Mouse (Mus musculus) MEL (cell line): ENCODE results near the gene Nectin4. TPM values are rescaled to one million over a fixed set of nuclear protein-coding genes. Genes with fewer than 3 reads are reported as not detected.

Experiments
- DNase-seq: peaks from one replicate; pipeline ENCODE4 v3.0.0; 2011; ENCODE audit warnings: low read depth, low spot score
- H3K27ac ChIP-seq: 2 replicates; pipeline ENCODE4 v1.5.1; 2012; ENCODE audit warnings: low read depth, mild to moderate bottlenecking, control low read depth, low read length, moderate library complexity; ENCODE audit not compliant: control insufficient read depth
- H3K27me3 ChIP-seq, 2 experiments: fragments of 150-350 bp in 1 of 2; sonication (generic) in 1 of 2; 2 replicates each; pipeline ENCODE4 v1.6.1; 2012; ENCODE audit warnings: low read length in 2 of 2, mild to moderate bottlenecking in 2 of 2, improper control_type of control experiment in 1 of 2, moderate library complexity in 1 of 2; ENCODE audit not compliant: insufficient read depth in 2 of 2, control insufficient read depth in 1 of 2
- H3K36me3 ChIP-seq, 2 experiments: 2 replicates each; pipeline ENCODE4 v1.6.1; 2012 to 2014; ENCODE audit warnings: low read length in 2 of 2, improper control_type of control experiment in 1 of 2, inconsistent platforms in 1 of 2, mild to moderate bottlenecking in 1 of 2; ENCODE audit not compliant: insufficient read depth in 2 of 2, control insufficient read depth in 1 of 2
- H3K4me1 ChIP-seq, 2 experiments: fragments of 150-350 bp in 1 of 2; sonication (generic) in 1 of 2; 2 replicates each; pipeline ENCODE4 v1.6.1; 2012; ENCODE audit warnings: low read length in 2 of 2, improper control_type of control experiment in 1 of 2, mild to moderate bottlenecking in 1 of 2; ENCODE audit not compliant: insufficient read depth in 2 of 2, control insufficient read depth in 1 of 2
- H3K4me3 ChIP-seq, 2 experiments: fragments of 150-350 bp in 1 of 2; sonication (generic) in 1 of 2; 2 replicates each; pipeline ENCODE4 v1.5.1; 2012; ENCODE audit warnings: low read depth in 2 of 2, low read length in 2 of 2, mild to moderate bottlenecking in 2 of 2, moderate library complexity in 2 of 2, control low read depth in 1 of 2, improper control_type of control experiment in 1 of 2; ENCODE audit not compliant: control insufficient read depth in 1 of 2, insufficient read depth in 1 of 2
- H3K79me2 ChIP-seq: 2 replicates; pipeline ENCODE4 v1.6.1; 2012; ENCODE audit warnings: mild to moderate bottlenecking, low read length, moderate library complexity; ENCODE audit not compliant: control insufficient read depth, poor library complexity, insufficient read depth
- H3K9ac ChIP-seq: 2 replicates; pipeline ENCODE4 v1.6.1; 2012; ENCODE audit warnings: low read depth, mild to moderate bottlenecking, control low read depth, low read length, moderate library complexity; ENCODE audit not compliant: control insufficient read depth, poor library complexity, severe bottlenecking
- H3K9me3 ChIP-seq: fragments of 150-350 bp; sonication (generic); replicated peaks from 2 replicates; pipeline ENCODE4 v1.6.1; 2012; ENCODE audit warnings: mild to moderate bottlenecking, low read length, improper control_type of control experiment, moderate library complexity; ENCODE audit not compliant: insufficient read depth
- CHD1 ChIP-seq: IDR thresholded peaks from 2 replicates; pipeline ENCODE4 v1.6.1; 2012; ENCODE audit warnings: low read depth, mild to moderate bottlenecking, inconsistent platforms, low read length, improper control_type of control experiment
- CHD2 ChIP-seq: IDR thresholded peaks from 2 replicates; pipeline ENCODE4 v1.6.1; 2011; ENCODE audit warnings: low read length, improper control_type of control experiment
- CTCF ChIP-seq, 3 experiments: IDR thresholded peaks in 2 of 3; conservative IDR thresholded peaks in 1 of 3; 2 replicates each; pipeline ENCODE4 v1.5.1; 2011 to 2012; ENCODE audit warnings: low read length in 3 of 3, low read depth in 2 of 3, mild to moderate bottlenecking in 2 of 3, improper control_type of control experiment in 1 of 3, inconsistent platforms in 1 of 3, mixed read lengths in 1 of 3, moderate library complexity in 1 of 3; ENCODE audit not compliant: control insufficient read depth in 1 of 3, insufficient read depth in 1 of 3, poor library complexity in 1 of 3, severe bottlenecking in 1 of 3
- ELF1 ChIP-seq: IDR thresholded peaks from 2 replicates; pipeline ENCODE4 v1.6.1; 2014; ENCODE audit warnings: low read depth, mild to moderate bottlenecking, inconsistent platforms, low read length, improper control_type of control experiment, moderate library complexity
- ETS1 ChIP-seq: IDR thresholded peaks from 2 replicates; pipeline ENCODE4 v1.6.1; 2012; ENCODE audit warnings: low read depth, mild to moderate bottlenecking, inconsistent platforms, low read length, improper control_type of control experiment, moderate library complexity
- GABPA ChIP-seq: IDR thresholded peaks from 2 replicates; pipeline ENCODE4 v1.6.1; 2012; ENCODE audit warnings: low read depth, mild to moderate bottlenecking, inconsistent platforms, low read length, improper control_type of control experiment, moderate library complexity
- GATA1 ChIP-seq: IDR thresholded peaks from 2 replicates; pipeline ENCODE4 v1.6.1; 2011; ENCODE audit warnings: low read depth, low read length, improper control_type of control experiment
- JUND ChIP-seq: IDR thresholded peaks from 2 replicates; pipeline ENCODE4 v1.6.1; 2011; ENCODE audit warnings: low read depth, mild to moderate bottlenecking, improper control_type of control experiment, low read length
- MAFK ChIP-seq: IDR thresholded peaks from 2 replicates; pipeline ENCODE4 v1.6.1; 2011; ENCODE audit warnings: low read depth, mild to moderate bottlenecking, low read length, improper control_type of control experiment, borderline replicate concordance
- MAX ChIP-seq: IDR thresholded peaks from 2 replicates; pipeline ENCODE4 v1.6.1; 2011; ENCODE audit warnings: low read length, improper control_type of control experiment
- MYB ChIP-seq: IDR thresholded peaks from 2 replicates; pipeline ENCODE4 v1.6.1; 2011; ENCODE audit warnings: mild to moderate bottlenecking, low read depth, low read length, improper control_type of control experiment
- MYC ChIP-seq: IDR thresholded peaks from 2 replicates; pipeline ENCODE4 v1.6.1; 2011; ENCODE audit warnings: low read depth, mild to moderate bottlenecking, low read length, improper control_type of control experiment, moderate library complexity
- NELFE ChIP-seq: IDR thresholded peaks from 2 replicates; pipeline ENCODE4 v1.6.1; 2011; ENCODE audit warnings: low read depth, low read length, improper control_type of control experiment
- NRF1 ChIP-seq: IDR thresholded peaks from 2 replicates; pipeline ENCODE4 v1.6.1; 2014; ENCODE audit warnings: low read depth, mild to moderate bottlenecking, inconsistent platforms, low read length, improper control_type of control experiment, moderate library complexity; ENCODE audit not compliant: poor library complexity, insufficient read depth, severe bottlenecking
- POLR2AphosphoS2 ChIP-seq: IDR thresholded peaks from 2 replicates; pipeline ENCODE4 v1.6.1; 2011; ENCODE audit warnings: low read length, improper control_type of control experiment
- POLR2AphosphoS5 ChIP-seq: IDR thresholded peaks from 2 replicates; pipeline ENCODE4 v1.6.1; 2012; ENCODE audit warnings: low read depth, borderline replicate concordance, mild to moderate bottlenecking, inconsistent platforms, low read length, moderate library complexity, mixed read lengths
- RAD21 ChIP-seq: IDR thresholded peaks from 2 replicates; pipeline ENCODE4 v1.6.1; 2011; ENCODE audit warnings: mild to moderate bottlenecking, low read depth, low read length, improper control_type of control experiment
- RCOR1 ChIP-seq: IDR thresholded peaks from 2 replicates; pipeline ENCODE4 v1.6.1; 2012; ENCODE audit warnings: low read depth, mild to moderate bottlenecking, inconsistent platforms, low read length, improper control_type of control experiment
- SMC3 ChIP-seq: IDR thresholded peaks from 2 replicates; pipeline ENCODE4 v1.6.1; 2011; ENCODE audit warnings: low read depth, low read length, improper control_type of control experiment
- TBP ChIP-seq: IDR thresholded peaks from 2 replicates; pipeline ENCODE4 v1.8.0; 2011; ENCODE audit warnings: low read depth, low read length, improper control_type of control experiment
- TCF12 ChIP-seq: IDR thresholded peaks from 2 replicates; pipeline ENCODE4 v1.6.1; 2014; ENCODE audit warnings: low read depth, mild to moderate bottlenecking, inconsistent platforms, low read length, improper control_type of control experiment, moderate library complexity
- UBTF ChIP-seq: IDR thresholded peaks from 2 replicates; pipeline ENCODE4 v1.6.1; 2012; ENCODE audit warnings: low read depth, mild to moderate bottlenecking, inconsistent platforms, low read length, improper control_type of control experiment, moderate library complexity, borderline replicate concordance; ENCODE audit not compliant: insufficient read depth
- USF1 ChIP-seq: IDR thresholded peaks from 2 replicates; pipeline ENCODE4 v1.6.1; 2014; ENCODE audit warnings: low read depth, mild to moderate bottlenecking, inconsistent platforms, low read length, improper control_type of control experiment, moderate library complexity
- USF2 ChIP-seq, 2 experiments: IDR thresholded peaks; 2 replicates each; pipeline ENCODE4 v1.6.1; 2011 to 2012; ENCODE audit warnings: improper control_type of control experiment in 2 of 2, low read length in 2 of 2, borderline replicate concordance in 1 of 2, inconsistent platforms in 1 of 2, low read depth in 1 of 2, mild to moderate bottlenecking in 1 of 2; ENCODE audit not compliant: insufficient read depth in 1 of 2
- ZC3H11A ChIP-seq: IDR thresholded peaks from 2 replicates; pipeline ENCODE4 v1.6.1; 2012; ENCODE audit warnings: low read depth, mild to moderate bottlenecking, inconsistent platforms, low read length, improper control_type of control experiment
- ZMIZ1 ChIP-seq: IDR thresholded peaks from 2 replicates; pipeline ENCODE4 v1.6.1; 2012; ENCODE audit warnings: low read depth, mild to moderate bottlenecking, inconsistent platforms, low read length, improper control_type of control experiment, moderate library complexity
- polyA plus RNA-seq, 2 experiments: library from polyadenylated mRNA; stranded (reverse) in 1 of 2; unstranded in 1 of 2; fragments of >175 nt in 1 of 2; fragments of >200 nt in 1 of 2; gene quantifications; 2 replicates each; pipeline versions ENCODE4 v1.2.1 to v1.2.4; 2012; ENCODE audit warnings: low replicate concordance in 2 of 2, low read depth in 1 of 2; ENCODE audit not compliant: insufficient read length in 2 of 2, insufficient read depth in 1 of 2, missing spikeins in 1 of 2
- total RNA-seq: library from RNA; depleted of rRNA; stranded (reverse); fragments of 300-350 nt; gene quantifications from 2 replicates; pipeline ENCODE4 v1.2.3, GENCODE M21; 2012

Nectin4 gene
- total and polyA plus RNA-seq, 3 experiments, result 0.04 to 0.15 TPM; not detected in 1

- TF ChIP-seq POLR2AphosphoS5 (no peak), ETS1 (no peak), ZMIZ1 (no peak), NELFE (no peak), MYB (no peak), CHD2 (no peak), TBP (no peak), MYC (no peak), GABPA (no peak)
- Histone ChIP-seq H3K9ac (no peak overlapping the region), H3K27ac (no peak overlapping the region), H3K9me3 (no peaks in the 10 kb centered on the region), H3K4me3 (no peak overlapping the region), H3K36me3 (peaks cover 0 to 6% of the 10 kb centered on the region in 2 experiments; a peak in 2 of 4 replicates), H3K4me1 (peaks cover 2 to 25% of the 10 kb centered on the region in 2 experiments; a peak in 3 of 4 replicates), H3K27me3 (no peaks in the 10 kb centered on the region), H3K79me2 (no peaks in the 10 kb centered on the region)
- no peak for DNase-seq
These were observed 8.4 kb downstream of the Nectin4 start for GRCm38 (mm10) chr1:171378298-171378697.

GRCm38 (mm10) chr1:171379935-171380599, 10.2 kb downstream of the Nectin4 start:
- H3K4me3 ChIP-seq, result peak overlapping the region; percentile 28 to 42
- peaks cover 0 to 22% of the 10 kb centered on the region in 2 experiments; a peak in 2 of 4 replicates for H3K4me1 ChIP-seq
- H3K9ac ChIP-seq, result peak overlapping the region; percentile 33; the same call in 1 of the 2 replicates
- H3K27ac ChIP-seq, result no peak overlapping the region
- H3K79me2 ChIP-seq, result no peaks in the 10 kb centered on the region
- peak; percentile 80 for DNase-seq
- no peaks in the 10 kb centered on the region for H3K27me3 ChIP-seq
- TF ChIP-seq MAX (no peak), RAD21 (peak; percentile 17), SMC3 (peak; percentile 56), JUND (no peak), GATA1 (no peak), USF2 (IDR thresholded peaks at IDR 0.05; ENCODE audit: borderline replicate concordance in 1 of 2, insufficient read depth in 1 of 2, low read depth in 1 of 2, low read length in 2 of 2) (no peak), ZMIZ1 (no peak), CHD2 (no peak), NRF1 (no peak), MYC (no peak), USF1 (no peak), CHD1 (no peak), POLR2AphosphoS2 (no peak), RCOR1 (no peak), POLR2AphosphoS5 (no peak), ETS1 (no peak), MAFK (no peak), ZC3H11A (no peak; the same call in 1 of the 2 replicates), TCF12 (no peak), CTCF (IDR thresholded peaks at IDR 0.05 in 2 of 3, conservative IDR thresholded peaks at IDR 0.05 in 1 of 3; ENCODE audit: control insufficient read depth in 1 of 3, insufficient read depth in 1 of 3, low read depth in 2 of 3, low read length in 3 of 3, poor library complexity in 1 of 3, severe bottlenecking in 1 of 3) (peak; percentile 58 to 84 (median 75)), ELF1 (no peak), TBP (no peak), UBTF (no peak)
- TF ChIP-seq, all 39 proteins: peak for 3
- H3K36me3 ChIP-seq, result peaks cover 0 to 3% of the 10 kb centered on the region in 2 experiments; a peak in 1 of 4 replicates
- no peaks in the 10 kb centered on the region for H3K9me3 ChIP-seq
